Comparison of ENCODE assay signal across 8 mouse cellular contexts in the genomic region with DNA sequence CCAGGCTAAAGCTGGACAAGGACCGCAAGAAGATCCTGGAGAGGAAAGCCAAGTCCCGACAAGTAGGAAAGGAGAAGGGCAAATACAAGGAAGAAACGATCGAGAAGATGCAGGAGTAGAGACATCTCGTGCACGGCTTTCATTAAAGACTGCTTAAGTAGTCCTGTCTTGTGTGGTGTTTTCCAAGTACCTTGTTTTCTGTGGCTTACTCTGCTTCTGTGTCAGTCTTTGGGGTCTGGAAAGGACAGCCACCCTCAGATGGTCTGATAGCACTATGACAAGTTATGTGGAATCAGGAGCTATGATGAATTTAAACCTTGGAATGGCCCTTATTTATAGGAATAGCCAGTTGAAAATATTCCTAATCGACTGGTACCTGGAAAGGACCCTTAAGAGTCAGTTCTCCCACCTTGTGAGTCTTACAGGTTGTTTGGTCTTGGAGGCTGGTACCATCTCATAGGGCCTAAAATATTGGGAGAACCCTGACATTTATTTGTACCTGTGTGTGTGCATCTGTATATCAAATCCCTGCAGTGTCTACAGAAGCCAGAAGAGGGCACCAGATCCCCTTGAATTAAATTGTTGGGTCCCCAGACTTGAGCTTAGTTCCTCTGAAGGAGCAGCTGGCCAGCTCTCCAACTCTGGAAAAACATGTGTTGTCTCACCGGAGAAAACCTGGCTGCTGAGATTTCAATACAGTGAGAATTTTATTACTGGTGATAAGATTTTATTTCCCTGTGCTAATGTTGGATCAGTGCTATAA. TPM values are rescaled to one million over a fixed set of nuclear protein-coding genes. Genes with fewer than 3 reads are reported as not detected.
DNase-seq lines count a peak whose midpoint lies in the region; ATAC-seq lines count a peak whose summit lies in the region.

No protein-coding gene starts in this region.

- no peaks in the 10 kb centered on the region for H3K27me3 ChIP-seq in forebrain, embryonic 14.5 days (replicated peaks; ENCODE audit: control insufficient read depth, insufficient read depth, low read length)
- no peaks in the 10 kb centered on the region for H3K27me3 ChIP-seq in forebrain, embryonic 16.5 days (replicated peaks; ENCODE audit: control insufficient read depth, insufficient read depth, low read length)

- DNase-seq in forebrain, embryonic 14.5 days (ENCODE audit: low spot score), result peak; percentile 90
- peak; percentile 41 for DNase-seq in Muller cell, postnatal 12 days (ENCODE audit: inconsistent ontology term)
- DNase-seq in cerebellum, postnatal 25 days, result peak; percentile 70 to 82
- DNase-seq in heart, adult 9 months (ENCODE audit: low spot score in 2 of 2), result peak; percentile 61 to 79
- DNase-seq in layer of hippocampus, adult 9-11 months, result peak; percentile 64
- peak; percentile 49 to 63 for DNase-seq in spleen, postnatal 36 days (ENCODE audit: low spot score in 2 of 2)

- no peaks in the 10 kb centered on the region for H3K9me3 ChIP-seq in forebrain, embryonic 14.5 days (replicated peaks; ENCODE audit: control insufficient read depth, low read length)
- H3K9me3 ChIP-seq in forebrain, embryonic 16.5 days (ENCODE audit: control insufficient read depth, low read length), result no peaks in the 10 kb centered on the region

- ATAC-seq in forebrain, embryonic 14.5 days, result no peak
- ATAC-seq in forebrain, embryonic 16.5 days, result no peak
- peak; percentile 38 for ATAC-seq in megakaryocyte progenitor cell, adult 5-6 weeks (replicated peaks; ENCODE audit: poor library complexity)

- H3K36me3 ChIP-seq in forebrain, embryonic 14.5 days (ENCODE audit: control insufficient read depth, insufficient read depth, low read length), result peaks cover 56% of the 10 kb centered on the region
- H3K36me3 ChIP-seq in forebrain, embryonic 16.5 days (ENCODE audit: control insufficient read depth, insufficient read depth), result peaks cover 23% of the 10 kb centered on the region

- H3K27ac ChIP-seq in forebrain, embryonic 14.5 days (ENCODE audit: low read depth, low read length), result no peak overlapping the region
- H3K27ac ChIP-seq in forebrain, embryonic 16.5 days (ENCODE audit: low read length), result no peak overlapping the region

- H3K4me2 ChIP-seq in forebrain, embryonic 14.5 days (ENCODE audit: low read length), result no peak overlapping the region
- no peak overlapping the region for H3K4me2 ChIP-seq in forebrain, embryonic 16.5 days (ENCODE audit: low read length)

- 79% methylated on average over 8 of the region's 8 CpGs for WGBS in forebrain, embryonic 14.5 days
- WGBS in forebrain, embryonic 16.5 days, result 81% methylated on average over 8 of the region's 8 CpGs

- no peak overlapping the region for H3K4me3 ChIP-seq in forebrain, embryonic 14.5 days (ENCODE audit: low read depth, low read length)
- H3K4me3 ChIP-seq in forebrain, embryonic 16.5 days (replicated peaks; ENCODE audit: low read length), result no peak overlapping the region

- H3K9ac ChIP-seq in forebrain, embryonic 14.5 days (ENCODE audit: low read length), result no peak overlapping the region
- no peak overlapping the region for H3K9ac ChIP-seq in forebrain, embryonic 16.5 days (replicated peaks; ENCODE audit: low read depth, low read length)

- peaks cover 5% of the 10 kb centered on the region; the same call in 1 of the 2 replicates for H3K4me1 ChIP-seq in forebrain, embryonic 14.5 days (ENCODE audit: control insufficient read depth, insufficient read depth, low read length)
- peaks cover 11% of the 10 kb centered on the region for H3K4me1 ChIP-seq in forebrain, embryonic 16.5 days (replicated peaks; ENCODE audit: control insufficient read depth, insufficient read depth, low read length)

RNA-seq across cellular contexts. Expression of gene Rpl26, which starts 3.2 kb away (rescaled TPM):
- polyA plus RNA-seq in forebrain, embryonic 14.5 days (2014; fragmentation: Nextera tagmentation; extraction: Ambion mirVana), result 673 and 871 TPM in 2 replicates
- polyA plus RNA-seq in forebrain, embryonic 16.5 days (2015; fragmentation: Nextera tagmentation; extraction: Ambion mirVana), result 554 and 607 TPM in 2 replicates
- total RNA-seq in megakaryocyte progenitor cell, adult 5-6 weeks (2015), result 3,945 and 4,034 TPM in 2 replicates
- 6,407 and 6,432 TPM in 2 replicates for total RNA-seq in megakaryocyte progenitor cell, adult 5-6 weeks (2017)

RNA-seq across cellular contexts. Expression of gene Rnf222, which starts 16.2 kb away (rescaled TPM):
- polyA plus RNA-seq in forebrain, embryonic 14.5 days (2014; fragmentation: Nextera tagmentation; extraction: Ambion mirVana), result not detected in 2 replicates
- not detected in 2 replicates for polyA plus RNA-seq in forebrain, embryonic 16.5 days (2015; fragmentation: Nextera tagmentation; extraction: Ambion mirVana)
- total RNA-seq in megakaryocyte progenitor cell, adult 5-6 weeks (2015), result not detected in 2 replicates
- not detected in 2 replicates for total RNA-seq in megakaryocyte progenitor cell, adult 5-6 weeks (2017)

RNA-seq across cellular contexts. Expression of gene Odf4, which starts 22.3 kb away (rescaled TPM):
- 0.23 TPM in 1 of 2 replicates, not detected in the other for polyA plus RNA-seq in forebrain, embryonic 14.5 days (2014; fragmentation: Nextera tagmentation; extraction: Ambion mirVana)
- 0.35 TPM in 1 of 2 replicates, not detected in the other for polyA plus RNA-seq in forebrain, embryonic 16.5 days (2015; fragmentation: Nextera tagmentation; extraction: Ambion mirVana)
- total RNA-seq in megakaryocyte progenitor cell, adult 5-6 weeks (2015), result not detected in 2 replicates
- not detected in 2 replicates for total RNA-seq in megakaryocyte progenitor cell, adult 5-6 weeks (2017)

RNA-seq across cellular contexts. Expression of gene Ndel1, which starts 32.9 kb away (rescaled TPM):
- 70.0 and 80.2 TPM in 2 replicates for polyA plus RNA-seq in forebrain, embryonic 14.5 days (2014; fragmentation: Nextera tagmentation; extraction: Ambion mirVana)
- polyA plus RNA-seq in forebrain, embryonic 16.5 days (2015; fragmentation: Nextera tagmentation; extraction: Ambion mirVana), result 96.8 and 100 TPM in 2 replicates
- 26.2 and 28.0 TPM in 2 replicates for total RNA-seq in megakaryocyte progenitor cell, adult 5-6 weeks (2015)
- total RNA-seq in megakaryocyte progenitor cell, adult 5-6 weeks (2017), result 35.9 and 40.5 TPM in 2 replicates

RNA-seq across cellular contexts. Expression of gene Arhgef15, which starts 52.7 kb away (rescaled TPM):
- polyA plus RNA-seq in forebrain, embryonic 14.5 days (2014; fragmentation: Nextera tagmentation; extraction: Ambion mirVana), result 5.8 and 6.3 TPM in 2 replicates
- polyA plus RNA-seq in forebrain, embryonic 16.5 days (2015; fragmentation: Nextera tagmentation; extraction: Ambion mirVana), result 8.2 and 12.8 TPM in 2 replicates
- not detected in 2 replicates for total RNA-seq in megakaryocyte progenitor cell, adult 5-6 weeks (2015)
- total RNA-seq in megakaryocyte progenitor cell, adult 5-6 weeks (2017), result 0.04 and 0.98 TPM in 2 replicates
